Mouse (Mus musculus): ENCODE data around the gene Ilk. TPM values are rescaled to one million over a fixed set of nuclear protein-coding genes. Genes with fewer than 3 reads are reported as not detected.

Gene Ilk
- polyA plus RNA-seq, 1 experiment from 2014 or later: 103 TPM

DNA sequence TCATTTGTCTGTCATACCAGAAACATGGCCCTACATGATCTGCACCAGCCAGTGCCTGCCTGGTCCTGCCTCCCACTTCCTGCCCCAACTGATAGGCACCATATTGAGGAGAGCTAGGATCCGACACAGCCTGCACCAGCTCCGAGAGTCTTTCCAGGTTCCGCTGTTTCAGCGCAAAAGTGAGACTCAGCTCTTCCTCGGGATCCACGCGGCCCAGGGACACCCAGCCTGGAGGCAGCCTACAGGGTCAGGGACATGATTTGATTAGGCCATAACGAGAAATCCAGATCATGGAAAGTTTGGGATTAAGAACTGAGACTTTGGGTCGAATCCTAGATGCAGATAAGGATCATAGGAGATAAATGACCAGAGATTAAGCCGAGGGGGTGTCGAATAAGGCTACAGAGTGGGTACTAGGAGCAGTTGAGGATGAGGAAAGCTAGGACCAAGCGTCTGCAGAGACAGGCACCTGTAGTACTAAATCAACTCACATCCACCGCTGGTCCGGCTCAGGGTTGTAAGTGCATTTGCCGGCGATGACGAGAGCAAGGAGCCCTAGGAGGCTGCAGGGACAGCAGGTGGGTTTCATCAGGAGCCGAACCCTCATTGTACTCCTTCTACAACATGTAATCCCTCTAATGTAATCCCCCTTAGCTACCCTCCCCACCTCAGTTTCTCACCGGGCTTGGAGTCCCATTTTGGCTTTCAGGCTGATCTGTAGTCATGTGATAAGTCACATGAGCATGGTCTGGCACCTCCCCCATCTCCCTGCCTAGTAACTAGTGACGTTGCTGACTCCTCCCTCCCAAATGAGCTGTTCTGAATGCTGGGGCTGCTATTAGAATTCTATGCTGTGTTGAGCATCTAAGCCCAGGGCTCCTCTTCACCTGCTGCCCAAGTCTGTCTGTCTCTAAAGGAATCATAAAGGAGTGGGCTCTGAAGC is 15.4 kb downstream of the Ilk start, which contains the start of gene Tpp1:
Gene Tpp1, minus strand, starts transcription at position 745 of the 943 bp plus-strand sequence.
- Histone ChIP-seq H3K27me3 (ENCODE audit: insufficient read depth, low read length) (no peaks in the 10 kb centered on the region), H3K4me2 (ENCODE audit: low read depth, low read length) (peak within 1 kb of the TSS; percentile 82), H3K36me3 (replicated peaks; ENCODE audit: insufficient read depth, low read length) (peaks cover 19% of the 10 kb centered on the region), H3K9me3 (ENCODE audit: low read length) (no peaks in the 10 kb centered on the region), H3K4me1 (ENCODE audit: insufficient read depth) (peaks cover 12% of the 10 kb centered on the region), H3K9ac (replicated peaks) (peak within 1 kb of the TSS; percentile 81), H3K27ac (ENCODE audit: low read depth) (peak within 1 kb of the TSS; percentile 72), H3K4me3 (ENCODE audit: low read depth, low read length) (peak within 1 kb of the TSS; percentile 75)
- 14% methylated on average over 20 of the region's 20 CpGs for WGBS (ENCODE audit: insufficient replicate concordance)
- no peak for TF ChIP-seq CTCF (IDR thresholded peaks at IDR 0.05; ENCODE audit: low read depth)
- peak; percentile 25; the same call in 1 of the 2 replicates for TF ChIP-seq EP300 (IDR thresholded peaks at IDR 0.05; ENCODE audit: low read depth)
- ATAC-seq (peak; percentile 93), DNase-seq (peak; percentile 90)

DNA sequence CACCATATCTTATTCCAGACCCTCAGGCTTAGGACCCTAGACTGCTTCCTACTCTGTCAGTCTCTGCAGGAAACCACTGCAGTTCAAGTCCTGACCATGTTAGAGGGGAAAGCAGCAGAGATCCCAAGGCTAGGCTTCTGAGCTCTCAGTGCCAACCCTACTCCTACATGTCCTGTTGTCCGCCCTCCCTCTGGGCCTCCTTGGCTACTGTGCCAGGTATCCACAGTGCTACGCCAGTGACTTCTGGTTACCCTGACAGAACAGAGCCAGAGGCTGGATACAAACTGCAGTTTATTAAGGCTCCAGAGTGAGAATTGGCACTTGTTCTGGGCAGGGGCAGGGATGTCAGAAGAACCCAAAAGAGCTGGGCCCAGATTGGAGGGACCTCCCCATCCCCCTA is 16.3 kb downstream of the Ilk start:
- 83% methylated on average over 2 of the region's 2 CpGs for WGBS (ENCODE audit: insufficient replicate concordance)
- H3K9ac ChIP-seq (replicated peaks): no peak overlapping the region
- no peak overlapping the region for H3K4me3 ChIP-seq (ENCODE audit: low read depth, low read length)
- DNase-seq (no peak), ATAC-seq (no peak)
- TF ChIP-seq CTCF (IDR thresholded peaks at IDR 0.05; ENCODE audit: low read depth) (no peak), EP300 (IDR thresholded peaks at IDR 0.05; ENCODE audit: low read depth) (no peak)
- peaks cover 17% of the 10 kb centered on the region for H3K36me3 ChIP-seq (replicated peaks; ENCODE audit: insufficient read depth, low read length)
- no peak overlapping the region for H3K4me2 ChIP-seq (ENCODE audit: low read depth, low read length)
- no peaks in the 10 kb centered on the region for H3K27me3 ChIP-seq (ENCODE audit: insufficient read depth, low read length)
- H3K27ac ChIP-seq (ENCODE audit: low read depth): no peak overlapping the region
- no peaks in the 10 kb centered on the region for H3K9me3 ChIP-seq (ENCODE audit: low read length)
- H3K4me1 ChIP-seq (ENCODE audit: insufficient read depth): peaks cover 18% of the 10 kb centered on the region

DNA sequence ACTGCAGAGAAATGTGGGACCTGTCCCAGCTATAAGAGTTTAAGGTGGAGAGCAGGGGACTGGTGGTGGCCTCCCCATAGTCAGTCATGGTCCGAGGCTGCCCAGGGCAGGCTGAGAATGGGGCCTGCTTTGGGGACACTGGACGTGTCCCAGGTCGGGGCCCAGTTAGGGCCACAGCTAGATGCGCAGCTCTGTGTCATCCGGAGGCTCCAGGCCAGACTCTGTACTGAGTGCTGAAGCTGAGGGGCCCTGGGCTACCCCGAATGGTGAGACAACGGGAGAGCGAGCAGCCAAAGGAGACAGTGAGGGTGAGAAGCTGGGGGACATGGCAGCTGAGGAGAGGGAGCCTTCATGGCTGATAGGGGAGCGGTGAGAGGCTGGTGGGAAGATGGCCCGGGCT is 16.9 kb downstream of the Ilk start:
- 81% methylated on average over 8 of the region's 10 CpGs for WGBS (ENCODE audit: insufficient replicate concordance)
- H3K9ac ChIP-seq (replicated peaks): no peak overlapping the region

DNA sequence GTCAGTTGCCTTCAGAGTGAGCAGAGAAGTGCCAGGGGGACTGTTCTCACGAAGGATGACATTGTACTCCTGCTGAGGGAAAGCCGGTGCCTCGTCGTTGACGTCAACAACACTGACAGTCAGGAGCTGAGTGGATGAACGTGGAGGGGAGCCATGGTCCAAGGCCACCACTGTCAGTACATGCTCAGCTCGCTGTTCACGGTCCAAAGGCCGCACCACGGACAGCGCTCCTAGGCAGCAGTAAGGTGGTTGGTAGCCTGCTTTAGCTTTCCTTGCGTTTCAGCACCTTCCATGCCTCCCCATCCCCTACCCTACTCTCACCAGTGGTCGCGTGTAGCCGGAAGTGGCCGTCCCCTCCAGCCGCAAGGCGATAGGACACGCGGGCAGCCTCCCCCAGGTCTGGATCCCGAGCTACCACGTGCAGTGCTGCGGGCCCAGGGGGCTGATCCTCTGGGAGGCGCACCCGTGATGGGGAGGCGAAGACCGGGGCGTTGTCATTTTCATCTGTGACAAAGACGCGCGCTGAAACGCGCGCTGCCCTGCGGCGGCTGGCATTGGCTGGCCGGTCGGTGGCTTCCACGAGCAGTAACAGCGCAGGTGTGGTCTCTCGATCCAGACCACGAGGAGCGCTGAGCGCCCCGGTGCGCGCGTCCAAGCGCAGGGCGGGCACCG is 25.6 kb downstream of the Ilk start:
- H3K27ac ChIP-seq (ENCODE audit: low read depth): no peak overlapping the region
- peak overlapping the region; percentile 26 for H3K9ac ChIP-seq (replicated peaks)
- H3K4me1 ChIP-seq (ENCODE audit: insufficient read depth): peaks cover 11% of the 10 kb centered on the region
- peak; percentile 57 for DNase-seq
- H3K36me3 ChIP-seq (replicated peaks; ENCODE audit: insufficient read depth, low read length): no peaks in the 10 kb centered on the region; the same call in 1 of the 2 replicates
- 18% methylated on average over 48 of the region's 51 CpGs for WGBS (ENCODE audit: insufficient replicate concordance)
- H3K4me2 ChIP-seq (ENCODE audit: low read depth, low read length): peak overlapping the region; percentile 69
- peaks cover 11% of the 10 kb centered on the region for H3K27me3 ChIP-seq (ENCODE audit: insufficient read depth, low read length)
- peak; percentile 85 for ATAC-seq
- no peaks in the 10 kb centered on the region for H3K9me3 ChIP-seq (ENCODE audit: low read length)
- TF ChIP-seq EP300 (IDR thresholded peaks at IDR 0.05; ENCODE audit: low read depth) (no peak), CTCF (IDR thresholded peaks at IDR 0.05; ENCODE audit: low read depth) (no peak)
- peak overlapping the region; percentile 46 for H3K4me3 ChIP-seq (ENCODE audit: low read depth, low read length)

More for the DNA sequence above, 16.9 kb downstream of the Ilk start:
- TF ChIP-seq CTCF (IDR thresholded peaks at IDR 0.05; ENCODE audit: low read depth): no peak
- TF ChIP-seq EP300 (IDR thresholded peaks at IDR 0.05; ENCODE audit: low read depth): no peak
- DNase-seq (peak; percentile 12), ATAC-seq (no peak)
- no peak overlapping the region for H3K4me3 ChIP-seq (ENCODE audit: low read depth, low read length)
- no peak overlapping the region for H3K27ac ChIP-seq (ENCODE audit: low read depth)
- H3K4me1 ChIP-seq (ENCODE audit: insufficient read depth): peaks cover 18% of the 10 kb centered on the region
- no peaks in the 10 kb centered on the region for H3K27me3 ChIP-seq (ENCODE audit: insufficient read depth, low read length)
- no peaks in the 10 kb centered on the region for H3K9me3 ChIP-seq (ENCODE audit: low read length)
- H3K36me3 ChIP-seq (replicated peaks; ENCODE audit: insufficient read depth, low read length): peaks cover 15% of the 10 kb centered on the region
- no peak overlapping the region for H3K4me2 ChIP-seq (ENCODE audit: low read depth, low read length)

DNA sequence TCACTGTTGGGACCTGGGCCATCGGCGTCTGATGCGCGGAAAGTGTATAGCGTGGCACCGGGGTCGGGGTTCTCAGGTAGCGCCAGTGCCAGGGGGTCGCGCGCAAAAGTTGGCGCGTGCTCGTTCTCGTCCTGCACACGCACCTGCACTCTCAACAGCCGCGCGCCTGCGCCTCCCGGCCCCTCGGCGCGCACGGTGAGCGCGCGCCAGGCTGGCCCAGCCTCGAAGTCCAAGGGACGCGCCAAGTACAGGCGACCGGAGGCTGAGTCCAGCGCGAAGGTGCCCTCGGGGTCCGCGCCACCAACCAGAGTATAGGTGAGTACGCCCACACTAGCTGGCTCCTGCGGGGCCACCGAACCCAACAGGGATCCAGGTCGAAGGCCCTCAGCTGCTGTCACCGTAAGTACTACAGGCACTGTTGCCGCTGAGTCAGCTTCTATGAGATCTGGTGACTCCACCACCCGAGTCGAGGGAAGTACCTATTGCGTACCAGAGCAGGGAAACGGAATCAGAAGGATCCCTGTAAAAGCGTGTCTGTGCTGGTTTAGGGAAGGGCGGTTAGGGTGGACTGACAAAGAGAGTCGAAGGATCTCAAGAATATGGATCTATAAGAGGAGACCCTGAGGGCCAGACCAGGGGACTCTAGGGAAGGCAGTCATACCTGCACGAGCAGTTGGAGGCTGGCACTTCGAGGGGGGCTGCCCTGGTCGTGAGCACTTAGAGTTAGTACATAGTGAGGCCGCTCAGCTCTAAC is 26.3 kb downstream of the Ilk start:
- TF ChIP-seq CTCF (IDR thresholded peaks at IDR 0.05; ENCODE audit: low read depth) (no peak), EP300 (IDR thresholded peaks at IDR 0.05; ENCODE audit: low read depth) (no peak)
- H3K36me3 ChIP-seq (replicated peaks; ENCODE audit: insufficient read depth, low read length): no peaks in the 10 kb centered on the region; the same call in 1 of the 2 replicates
- H3K9me3 ChIP-seq (ENCODE audit: low read length): no peaks in the 10 kb centered on the region
- peak overlapping the region; percentile 46 for H3K4me3 ChIP-seq (ENCODE audit: low read depth, low read length)
- H3K4me2 ChIP-seq (ENCODE audit: low read depth, low read length): peak overlapping the region; percentile 69
- H3K27ac ChIP-seq (ENCODE audit: low read depth): no peak overlapping the region
- ATAC-seq (peak; percentile 55), DNase-seq (no peak)
- H3K27me3 ChIP-seq (ENCODE audit: insufficient read depth, low read length): peaks cover 11% of the 10 kb centered on the region
- WGBS (ENCODE audit: insufficient replicate concordance): 32% methylated on average over 55 of the region's 55 CpGs
- peaks cover 5% of the 10 kb centered on the region; the same call in 1 of the 2 replicates for H3K4me1 ChIP-seq (ENCODE audit: insufficient read depth)
- peak overlapping the region; percentile 26 for H3K9ac ChIP-seq (replicated peaks)

All from liver, postnatal 0 days (tissue).